Mouse (Mus musculus): ENCODE measurements around the gene Skiv2l. TPM values are rescaled to one million over a fixed set of nuclear protein-coding genes. Genes with fewer than 3 reads are reported as not detected.

The Skiv2l gene
- total and polyA plus RNA-seq, 2 experiments = 32.0 to 61.7 TPM

GRCm38 (mm10) chr17:34881683-34882310 is 31.8 kb upstream of the Skiv2l start, which contains the start of gene Gm20547:
Gm20547 (minus strand) TSS chr17:34882042.
- TF ChIP-seq CTCF (IDR thresholded peaks at IDR 0.05; ENCODE audit: low read depth, low read length) (0 out of 2 replicates have a peak, but pooled peaks have one; percentile 12), POLR2A (IDR thresholded peaks at IDR 0.05; ENCODE audit: extremely low read depth, insufficient read depth, low read length) (peak; percentile 40; the same call in 1 of the 2 replicates)
- Histone ChIP-seq H3K4me3 (ENCODE audit: insufficient read depth, low read depth, low read length) (peak within 1 kb of the TSS; percentile 72), H3K36me3 (ENCODE audit: control insufficient read depth, insufficient read depth, low read length) (peaks cover 6% of the 10 kb centered on the region), H3K27ac (replicated peaks; ENCODE audit: insufficient read depth, low read depth, low read length) (peak within 1 kb of the TSS; percentile 95), H3K4me1 (ENCODE audit: control insufficient read depth, insufficient read depth, low read length) (peaks cover 15% of the 10 kb centered on the region), H3K27me3 (ENCODE audit: control insufficient read depth, insufficient read depth, low read length) (no peaks in the 10 kb centered on the region), H3K9ac (ENCODE audit: low read depth, low read length) (peak within 1 kb of the TSS; percentile 85), H3K79me2 (ENCODE audit: control insufficient read depth, insufficient read depth, low read length) (no peaks in the 10 kb centered on the region; the same call in 1 of the 2 replicates)
- WGBS = 12% methylated on average over 15 of the region's 15 CpGs
- peak; percentile 87 for DNase-seq (ENCODE audit: extremely low read depth, low read depth, low spot score)

- TF ChIP-seq CTCF (IDR thresholded peaks at IDR 0.05; ENCODE audit: low read depth, low read length) (no peak), POLR2A (IDR thresholded peaks at IDR 0.05; ENCODE audit: extremely low read depth, insufficient read depth, low read length) (no peak)
- H3K36me3 ChIP-seq (ENCODE audit: control insufficient read depth, insufficient read depth, low read length) = peaks cover 6% of the 10 kb centered on the region
- H3K4me1 ChIP-seq (ENCODE audit: control insufficient read depth, insufficient read depth, low read length) = peaks cover 11% of the 10 kb centered on the region
- DNase-seq (ENCODE audit: extremely low read depth, low read depth, low spot score) = no peak
- H3K4me3 ChIP-seq (ENCODE audit: insufficient read depth, low read depth, low read length) = peak overlapping the region; percentile 72
- peak overlapping the region; percentile 95 for H3K27ac ChIP-seq (replicated peaks; ENCODE audit: insufficient read depth, low read depth, low read length)
- H3K9ac ChIP-seq (ENCODE audit: low read depth, low read length) = peak overlapping the region; percentile 85
- H3K27me3 ChIP-seq (ENCODE audit: control insufficient read depth, insufficient read depth, low read length) = no peaks in the 10 kb centered on the region
- H3K79me2 ChIP-seq (ENCODE audit: control insufficient read depth, insufficient read depth, low read length) = no peaks in the 10 kb centered on the region; the same call in 1 of the 2 replicates
Measured at GRCm38 (mm10) chr17:34881166-34881565, 31.2 kb upstream of the Skiv2l start.

DNA sequence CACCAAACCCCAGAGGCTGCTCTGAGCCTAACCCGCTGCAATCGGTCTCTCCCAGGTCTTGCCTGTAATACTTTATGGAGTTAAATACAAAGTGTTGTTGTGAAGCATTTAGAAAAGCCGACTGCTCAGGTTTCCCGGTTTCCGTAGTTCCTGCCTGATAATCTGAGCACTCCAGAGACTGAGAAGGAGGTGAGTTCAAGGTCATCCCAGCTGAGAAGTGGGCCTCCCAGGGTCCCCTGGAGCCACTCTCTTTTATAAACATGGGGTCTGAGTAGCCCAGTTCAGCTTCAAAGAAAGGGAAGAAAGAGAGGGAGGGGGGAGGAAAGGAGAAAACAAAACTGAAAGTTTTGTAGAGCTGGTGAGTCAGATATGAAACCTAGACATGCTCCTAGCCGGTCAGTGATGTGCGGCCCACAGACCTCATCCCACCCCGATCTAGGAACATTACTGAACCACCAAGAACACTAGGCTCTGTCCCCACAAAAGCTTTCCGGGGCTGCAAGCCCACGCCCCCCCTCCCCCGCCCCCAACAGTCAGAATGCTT is 29.4 kb upstream of the Skiv2l start, which contains the start of gene Zbtb12:
Gene Zbtb12 (plus strand): TSS at position 148 of the 544 bp plus-strand sequence.
- whole genome bisulfite sequencing = 70% methylated on average over 11 of the region's 11 CpGs
- H3K36me3 ChIP-seq (ENCODE audit: control insufficient read depth, insufficient read depth, low read length) = peaks cover 14% of the 10 kb centered on the region
- TF ChIP-seq CTCF (IDR thresholded peaks at IDR 0.05; ENCODE audit: low read depth, low read length) = no peak
- TF ChIP-seq POLR2A (IDR thresholded peaks at IDR 0.05; ENCODE audit: extremely low read depth, insufficient read depth, low read length) = no peak

GRCm38 (mm10) chr17:34874321-34874720 is 24.3 kb upstream of the Skiv2l start:
- 87% methylated on average over 6 of the region's 6 CpGs for WGBS
- peaks cover 2% of the 10 kb centered on the region; the same call in 1 of the 2 replicates for H3K4me1 ChIP-seq (ENCODE audit: control insufficient read depth, insufficient read depth, low read length)
- H3K4me3 ChIP-seq (ENCODE audit: insufficient read depth, low read depth, low read length) = no peak overlapping the region
- H3K36me3 ChIP-seq (ENCODE audit: control insufficient read depth, insufficient read depth, low read length) = peaks cover 43% of the 10 kb centered on the region
- H3K27me3 ChIP-seq (ENCODE audit: control insufficient read depth, insufficient read depth, low read length) = no peaks in the 10 kb centered on the region
- H3K9ac ChIP-seq (ENCODE audit: low read depth, low read length) = no peak overlapping the region
- TF ChIP-seq CTCF (IDR thresholded peaks at IDR 0.05; ENCODE audit: low read depth, low read length) (no peak), POLR2A (IDR thresholded peaks at IDR 0.05; ENCODE audit: extremely low read depth, insufficient read depth, low read length) (no peak)
- no peak for DNase-seq (ENCODE audit: extremely low read depth, low read depth, low spot score)
- H3K79me2 ChIP-seq (ENCODE audit: control insufficient read depth, insufficient read depth, low read length) = no peaks in the 10 kb centered on the region
- H3K27ac ChIP-seq (replicated peaks; ENCODE audit: insufficient read depth, low read depth, low read length) = no peak overlapping the region

More for the DNA sequence above, 29.4 kb upstream of the Skiv2l start, which contains the start of gene Zbtb12:
- Histone ChIP-seq H3K9ac (ENCODE audit: low read depth, low read length) (peak within 1 kb of the TSS; percentile 48; the same call in 1 of the 2 replicates), H3K4me1 (ENCODE audit: control insufficient read depth, insufficient read depth, low read length) (peaks cover 11% of the 10 kb centered on the region), H3K4me3 (ENCODE audit: insufficient read depth, low read depth, low read length) (peak within 1 kb of the TSS; percentile 14; the same call in 1 of the 2 replicates), H3K27ac (replicated peaks; ENCODE audit: insufficient read depth, low read depth, low read length) (no peak within 1 kb of the TSS), H3K79me2 (ENCODE audit: control insufficient read depth, insufficient read depth, low read length) (no peaks in the 10 kb centered on the region; the same call in 1 of the 2 replicates), H3K27me3 (ENCODE audit: control insufficient read depth, insufficient read depth, low read length) (no peaks in the 10 kb centered on the region)
- no peak for DNase-seq (ENCODE audit: extremely low read depth, low read depth, low spot score)

DNA sequence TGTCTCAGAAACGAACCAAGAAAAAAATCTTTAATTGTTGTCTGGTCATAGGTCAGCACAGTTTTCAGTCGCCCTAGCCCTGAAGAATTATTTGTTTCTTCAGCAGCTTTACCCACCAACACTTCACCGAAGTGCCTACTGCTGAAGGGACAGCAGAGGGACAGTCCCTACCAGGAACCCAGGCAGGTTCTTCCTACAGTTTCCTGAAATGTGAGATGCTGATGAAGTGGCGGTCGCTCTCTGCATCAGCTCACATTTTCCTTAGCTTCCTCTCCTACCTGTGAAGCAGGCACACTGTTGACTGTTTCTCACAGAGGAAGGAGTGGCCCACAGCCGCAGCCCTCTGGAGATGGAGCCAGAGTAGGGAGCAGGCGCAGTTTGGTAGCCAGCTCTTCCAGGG is 16.0 kb upstream of the Skiv2l start:
- H3K27ac ChIP-seq (replicated peaks; ENCODE audit: insufficient read depth, low read depth, low read length) = no peak overlapping the region
- peaks cover 4% of the 10 kb centered on the region; the same call in 1 of the 2 replicates for H3K79me2 ChIP-seq (ENCODE audit: control insufficient read depth, insufficient read depth, low read length)
- WGBS = 63% methylated on average over 7 of the region's 7 CpGs
- DNase-seq (ENCODE audit: extremely low read depth, low read depth, low spot score) = no peak
- H3K4me3 ChIP-seq (ENCODE audit: insufficient read depth, low read depth, low read length) = no peak overlapping the region
- peaks cover 41% of the 10 kb centered on the region for H3K36me3 ChIP-seq (ENCODE audit: control insufficient read depth, insufficient read depth, low read length)
- peaks cover 17% of the 10 kb centered on the region for H3K4me1 ChIP-seq (ENCODE audit: control insufficient read depth, insufficient read depth, low read length)
- TF ChIP-seq CTCF (IDR thresholded peaks at IDR 0.05; ENCODE audit: low read depth, low read length) (no peak), POLR2A (IDR thresholded peaks at IDR 0.05; ENCODE audit: extremely low read depth, insufficient read depth, low read length) (no peak)
- H3K27me3 ChIP-seq (ENCODE audit: control insufficient read depth, insufficient read depth, low read length) = no peaks in the 10 kb centered on the region
- H3K9ac ChIP-seq (ENCODE audit: low read depth, low read length) = no peak overlapping the region
